Mouse (Mus musculus) telencephalon, adult 2 months (tissue): ENCODE measurements around the gene 4933430I17Rik.
"Not testable (repeated sequence)": the region's sequence is repeated elsewhere in the genome, so short reads cannot be mapped to it uniquely, and the experiment has no call there.

Experiments
- DNase-seq: peaks from one replicate; pipeline ENCODE4 v3.0.0-alpha.2; 2011; ENCODE audit warnings: low read depth, low spot score

4933430I17Rik gene

DNA sequence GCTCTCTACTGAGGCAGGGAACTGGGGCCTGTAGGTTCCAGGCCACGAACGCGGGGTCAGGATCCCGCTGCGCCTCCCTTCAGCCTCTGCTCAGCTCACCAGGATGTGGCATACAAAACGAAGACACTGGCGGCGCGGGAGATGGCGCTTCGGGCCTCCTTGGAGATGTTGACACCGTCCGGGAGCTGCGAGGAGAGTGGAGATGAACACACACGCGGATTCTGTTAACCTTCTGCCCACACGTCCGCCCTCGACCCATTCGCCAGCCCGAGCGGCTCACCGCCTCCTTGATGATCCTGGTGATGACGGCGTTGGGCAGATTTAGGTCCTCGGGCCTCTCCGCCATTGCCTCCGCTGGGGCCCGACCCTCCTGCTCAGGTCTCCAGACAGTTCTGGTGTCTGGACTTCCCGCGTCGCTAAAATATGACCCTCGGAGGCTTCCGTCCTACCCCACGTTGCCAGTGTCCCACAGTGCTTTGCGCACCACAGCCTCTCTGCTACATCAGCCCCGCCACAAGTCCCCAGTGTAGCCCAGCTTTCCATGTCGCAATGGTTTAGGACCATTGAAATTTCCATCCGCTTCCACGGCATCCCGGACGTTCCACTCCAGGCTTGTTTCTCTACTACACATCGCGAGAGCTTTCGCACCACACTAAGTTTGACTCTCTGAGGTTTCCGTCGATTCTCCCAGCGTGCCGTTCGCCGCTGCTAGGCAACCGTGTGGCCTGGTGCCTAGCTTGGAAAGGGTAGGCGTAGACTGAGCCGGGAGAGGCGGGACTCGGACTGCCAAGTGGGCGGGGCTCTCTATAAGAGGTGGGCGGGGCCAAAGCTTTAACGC is at the start of gene 4933430I17Rik, which contains the start of gene Pole3:
Gene 4933430I17Rik (plus strand): TSS at position 719 of the 838 bp plus-strand sequence.
Gene Pole3 (minus strand): TSS at position 418 of the 838 bp plus-strand sequence.
- peak; percentile 94 for DNase-seq

DNA sequence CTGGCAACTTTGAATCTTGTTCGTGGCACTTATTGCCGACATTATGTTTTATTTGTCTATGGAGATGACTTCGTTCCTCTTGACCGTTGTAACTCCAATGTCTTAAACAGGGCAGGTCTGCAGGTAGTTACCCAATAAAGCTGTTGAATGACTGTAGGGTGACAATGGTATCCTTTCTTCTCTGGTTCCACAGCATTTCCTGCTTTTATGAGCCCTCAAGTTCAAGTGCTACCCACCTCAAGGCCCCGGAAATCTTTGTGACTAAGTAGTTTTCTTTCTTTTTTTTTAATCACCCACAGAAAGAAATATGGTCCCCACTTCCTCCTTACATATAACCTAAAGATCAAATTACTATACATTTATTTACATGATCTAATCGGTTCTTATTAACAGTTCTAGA is 49.4 kb upstream of the 4933430I17Rik start:
- no peak for DNase-seq

- DNase-seq = no peak
Measured at GRCm38 (mm10) chr4:62477542-62478244, 47.5 kb upstream of the 4933430I17Rik start.

DNA sequence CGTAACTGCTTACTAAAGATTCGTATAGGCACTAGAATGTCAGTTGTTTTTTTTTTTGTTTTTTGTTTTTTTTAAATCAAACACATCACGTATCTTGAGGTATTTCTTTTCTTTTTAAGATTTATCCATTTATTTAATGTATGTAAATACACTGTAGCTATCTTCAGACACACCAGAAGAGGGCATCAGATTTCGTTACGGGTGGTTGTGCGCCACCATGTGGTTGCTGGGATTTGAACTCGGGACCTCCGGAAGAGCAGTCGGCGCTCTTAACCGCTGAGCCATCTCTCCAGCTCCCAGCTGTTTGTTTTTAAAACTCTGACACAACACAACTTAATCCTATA is 45.6 kb upstream of the 4933430I17Rik start:
- DNase-seq = not testable (repeated sequence)

- DNase-seq = no peak
Measured at GRCm38 (mm10) chr4:62479937-62480708, 45.0 kb upstream of the 4933430I17Rik start, which contains the start of gene Bspry. Gene Bspry, plus strand, starts transcription at chr4:62480053.

GRCm38 (mm10) chr4:62480709-62481605 is 44.2 kb upstream of the 4933430I17Rik start:
- no peak for DNase-seq

GRCm38 (mm10) chr4:62484928-62485327 is 40.2 kb upstream of the 4933430I17Rik start:
- DNase-seq = no peak

DNA sequence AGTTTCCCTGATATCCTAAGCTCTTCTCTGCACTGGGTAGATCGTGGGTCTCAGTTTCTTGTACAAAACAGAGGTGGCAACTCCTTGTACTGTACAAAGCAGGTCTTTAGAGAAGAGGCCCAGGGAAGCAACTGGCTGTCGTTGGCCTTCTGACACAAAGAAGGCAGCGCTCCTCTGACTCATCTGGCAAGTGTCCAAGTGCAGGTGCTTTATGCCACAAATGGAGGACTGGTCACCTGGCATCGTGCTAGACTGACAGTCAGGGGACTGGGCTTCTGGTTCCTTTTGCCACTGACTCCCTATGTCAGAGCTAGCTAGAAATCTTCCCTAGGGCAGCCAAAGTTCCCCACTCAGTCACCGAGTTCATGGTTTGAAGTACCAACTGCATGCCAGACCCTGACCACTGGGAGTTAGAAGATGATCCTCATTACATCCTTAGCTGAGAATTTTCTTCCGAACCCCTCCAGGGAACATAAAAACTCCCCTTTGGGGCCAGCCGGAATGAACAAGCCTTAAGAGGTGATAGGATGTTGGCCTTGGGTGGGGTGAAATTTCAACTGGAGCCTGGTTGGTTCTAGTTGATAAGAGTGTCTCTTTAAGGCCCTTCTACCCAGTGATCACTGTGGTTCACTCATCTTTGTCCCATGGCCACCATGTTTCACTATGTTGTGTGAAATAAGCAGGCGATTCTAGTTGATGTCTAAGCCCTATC is 39.6 kb upstream of the 4933430I17Rik start:
- DNase-seq = no peak

- no peak for DNase-seq
Measured at GRCm38 (mm10) chr4:62486162-62486696, 38.9 kb upstream of the 4933430I17Rik start.

GRCm38 (mm10) chr4:62487172-62487571 is 38.0 kb upstream of the 4933430I17Rik start:
- DNase-seq = no peak

GRCm38 (mm10) chr4:62487914-62488313 is 37.3 kb upstream of the 4933430I17Rik start:
- no peak for DNase-seq

DNA sequence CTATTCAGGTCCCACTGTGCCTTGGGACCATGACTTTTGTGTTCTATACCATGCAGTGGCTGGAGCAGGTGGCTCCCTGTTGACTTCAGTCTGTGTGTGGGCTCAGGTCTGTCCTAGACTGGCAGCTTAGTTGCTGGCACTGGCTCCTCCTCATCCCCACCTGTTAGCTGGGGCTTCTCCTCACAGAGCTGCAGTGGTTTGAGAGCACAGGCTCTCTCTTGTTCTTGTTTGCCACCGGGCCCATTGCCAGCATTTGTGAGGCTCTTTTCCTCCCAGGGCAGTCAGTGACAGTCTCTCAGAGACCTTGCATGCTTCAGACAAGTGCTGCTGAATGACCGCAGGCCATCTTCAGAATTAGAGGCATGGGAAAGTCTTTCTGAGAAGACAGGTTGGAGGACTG is 32.5 kb upstream of the 4933430I17Rik start:
- peak; percentile 40 for DNase-seq

- no peak for DNase-seq
Measured at GRCm38 (mm10) chr4:62494230-62494629, 30.9 kb upstream of the 4933430I17Rik start.

DNA sequence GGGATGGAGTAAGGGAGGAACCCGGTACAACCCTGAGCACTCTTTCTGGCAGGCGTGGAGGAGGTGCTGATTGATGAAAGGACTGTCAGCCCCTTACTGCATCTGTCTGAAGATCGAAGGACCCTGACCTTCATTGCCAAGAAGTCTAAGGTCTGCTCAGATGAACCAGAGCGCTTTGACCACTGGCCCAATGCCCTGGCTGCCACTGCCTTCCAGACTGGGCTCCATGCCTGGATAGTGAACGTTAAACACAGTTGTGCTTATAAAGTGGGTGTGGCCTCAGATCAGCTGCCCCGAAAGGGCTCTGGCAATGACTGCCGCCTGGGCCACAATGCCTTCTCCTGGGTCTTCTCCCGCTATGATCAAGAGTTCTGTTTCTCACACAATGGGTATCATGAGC is 29.2 kb upstream of the 4933430I17Rik start:
- no peak for DNase-seq

DNA sequence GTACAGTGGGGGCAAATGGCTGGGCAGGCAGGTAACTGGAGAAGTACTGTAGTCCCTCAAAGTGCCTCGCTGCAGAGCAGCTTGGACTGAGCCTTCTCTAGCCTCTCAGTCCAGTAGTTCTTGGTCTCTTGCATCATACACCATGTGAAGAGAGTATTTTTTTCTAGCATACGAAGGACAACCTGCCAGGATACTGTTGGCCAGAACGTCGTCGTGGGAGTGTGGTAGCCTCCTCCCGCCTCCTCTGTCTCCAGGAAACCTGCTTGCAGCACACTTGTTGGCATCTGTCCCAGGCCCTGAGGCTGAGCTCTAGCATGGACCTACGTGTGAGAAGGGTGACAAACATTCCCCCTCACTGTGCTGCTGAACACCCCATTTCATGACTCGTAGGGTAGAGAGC is 28.4 kb upstream of the 4933430I17Rik start:
- peak; percentile 76 for DNase-seq

DNA sequence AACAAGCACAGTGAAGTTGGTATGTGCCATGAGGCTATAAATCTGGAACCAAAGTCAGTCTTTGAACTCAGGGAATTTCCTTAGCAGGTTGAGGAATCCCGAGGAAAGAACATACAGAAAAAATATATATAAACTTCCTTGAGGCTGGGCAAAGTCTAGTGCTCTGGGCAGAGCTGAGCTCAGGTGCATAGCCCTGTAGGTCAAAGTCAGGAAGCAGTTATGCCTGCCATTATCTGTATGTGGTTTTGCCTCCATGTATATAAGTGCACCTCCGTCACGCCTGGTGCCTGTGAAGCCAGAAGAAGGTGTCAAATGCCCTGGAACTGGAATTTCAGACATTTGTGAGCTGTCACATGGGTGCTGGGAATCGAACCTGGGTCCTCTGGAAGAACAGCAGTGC is 24.4 kb upstream of the 4933430I17Rik start:
- DNase-seq = no peak

DNA sequence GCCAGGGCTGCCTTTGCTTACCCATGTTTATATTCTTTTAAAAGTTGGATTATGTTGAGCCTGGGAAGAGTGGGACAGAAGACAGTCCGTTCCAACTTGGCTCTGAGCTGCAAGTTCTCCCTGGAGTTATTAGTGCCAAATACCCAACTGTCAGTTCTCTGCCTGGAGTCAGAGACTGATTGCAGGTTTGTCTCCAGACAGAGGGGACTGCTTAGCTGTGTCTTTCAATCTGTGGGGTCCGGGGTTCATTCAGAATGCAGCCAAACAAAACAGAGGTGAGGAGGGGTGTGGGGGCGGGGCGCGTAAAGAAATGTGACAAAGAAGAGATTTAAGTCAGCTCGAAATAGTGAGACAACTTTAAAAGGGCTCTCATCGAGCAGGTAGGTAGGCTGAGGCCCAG is 23.6 kb upstream of the 4933430I17Rik start:
- no peak for DNase-seq

DNA sequence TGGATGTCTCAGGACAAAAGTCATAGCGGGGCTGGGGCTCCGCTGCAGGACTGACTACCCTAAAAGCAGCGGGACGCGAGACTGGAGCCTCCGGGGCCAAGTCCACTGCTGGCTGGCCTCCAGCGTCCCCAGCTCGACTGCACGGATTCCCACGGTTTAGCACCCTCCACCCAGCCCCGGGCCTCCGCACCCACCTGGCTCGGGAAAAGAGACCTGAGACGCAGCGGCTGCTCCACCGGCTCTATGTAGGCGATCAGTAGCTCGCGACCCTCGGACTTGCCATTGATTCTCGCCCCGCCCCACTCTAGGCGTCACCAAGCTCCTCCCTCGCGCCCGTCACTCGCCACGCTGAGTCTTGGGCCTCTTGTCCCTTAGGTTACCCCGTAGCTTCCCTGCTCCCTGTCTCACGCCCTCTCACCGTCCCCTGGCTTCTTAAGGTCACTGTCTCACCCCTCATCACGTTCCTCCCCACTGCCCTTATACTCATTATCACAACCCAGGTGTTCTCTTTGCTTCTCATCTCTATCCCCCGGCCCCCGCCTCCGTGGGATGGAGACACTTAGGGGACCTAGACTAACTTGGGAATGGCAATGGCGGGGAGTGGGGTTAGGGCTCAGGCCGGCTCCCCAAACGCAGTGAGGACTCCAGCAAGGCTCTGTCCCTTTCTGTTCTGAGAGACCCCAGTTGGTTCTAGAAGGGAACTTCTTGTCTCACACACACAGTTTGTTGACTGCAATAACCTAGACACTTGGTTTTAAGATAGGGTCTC is 23.0 kb upstream of the 4933430I17Rik start:
- peak; percentile 86 for DNase-seq

DNA sequence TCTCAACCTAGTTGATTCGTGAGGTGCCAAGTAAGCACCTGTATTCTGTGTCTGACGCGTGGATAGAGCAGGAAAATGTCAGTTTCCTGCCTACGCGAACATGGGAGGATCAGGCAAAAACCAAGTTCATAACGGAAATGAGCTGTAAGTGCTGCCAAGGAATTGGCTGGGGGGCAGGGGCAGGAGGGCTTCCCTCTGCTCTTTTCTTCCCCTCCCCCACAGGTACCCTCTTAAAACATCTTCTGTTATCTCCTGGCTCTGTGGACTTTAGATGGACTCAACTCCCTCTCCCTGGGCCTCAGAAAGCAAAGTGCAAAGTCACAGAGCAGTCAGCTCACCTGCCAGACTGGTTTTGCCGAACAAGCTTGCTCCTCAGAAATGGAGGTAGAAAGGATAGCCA is 22.2 kb upstream of the 4933430I17Rik start:
- DNase-seq = no peak
